Mouse (Mus musculus): Measurements from ENCODE around the gene Gata2.

DNA sequence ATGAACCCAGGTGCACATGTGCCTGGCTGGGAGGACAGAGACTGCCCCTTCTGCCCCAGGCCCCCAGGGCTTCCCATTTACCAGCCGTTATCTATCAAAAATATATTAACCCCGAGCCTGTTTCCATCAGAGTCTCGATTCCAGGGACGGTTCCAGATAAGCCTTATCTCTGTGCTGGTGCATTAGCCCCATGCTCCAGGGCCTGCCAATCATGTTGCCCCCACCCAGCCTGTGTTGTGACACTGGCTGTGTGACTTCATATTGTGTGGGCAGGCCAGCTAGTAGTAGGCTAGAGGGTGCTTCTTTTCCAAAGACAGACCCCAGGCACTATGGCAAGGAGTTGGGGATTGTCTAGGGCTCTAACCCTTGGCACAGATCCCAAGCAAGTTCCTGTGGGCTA, 61.7 kb downstream of the Gata2 start:
- TF ChIP-seq POLR2A (IDR thresholded peaks at IDR 0.05; ENCODE audit: low read depth, low read length) (no peak), CTCF (IDR thresholded peaks at IDR 0.05; ENCODE audit: extremely low read depth, insufficient read depth, insufficient read length, insufficient replicate concordance) (no peak)

Data from spleen, adult 2 months (tissue).